Mouse (Mus musculus): ENCODE results near the gene Lemd2. TPM values are rescaled to one million over a fixed set of nuclear protein-coding genes. Genes with fewer than 3 reads are reported as not detected.

The Lemd2 gene
- polyA plus RNA-seq, 1 experiment = 190 TPM

GRCm38 (mm10) chr17:27191804-27192203, 12.5 kb downstream of the Lemd2 start:
- WGBS = 94% methylated on average over 5 of the region's 5 CpGs
- DNase-seq = no peak
- no peaks in the 10 kb centered on the region for H3K4me1 ChIP-seq (replicated peaks; ENCODE audit: control insufficient read depth, insufficient read depth, low read length)
- no peak for TF ChIP-seq CTCF (IDR thresholded peaks at IDR 0.05; ENCODE audit: borderline replicate concordance, control insufficient read depth, extremely low read depth, insufficient read depth, low read length, poor library complexity)
- no peak for TF ChIP-seq POLR2A (IDR thresholded peaks at IDR 0.05; ENCODE audit: control insufficient read depth, extremely low read depth, insufficient read depth, low read length, poor library complexity)
- no peak overlapping the region for H3K4me3 ChIP-seq (ENCODE audit: control insufficient read depth, insufficient read depth, low read length)
- H3K36me3 ChIP-seq (ENCODE audit: control insufficient read depth, insufficient read depth, low read length) = peaks cover 33% of the 10 kb centered on the region
- no peaks in the 10 kb centered on the region for H3K27me3 ChIP-seq (ENCODE audit: control insufficient read depth, insufficient read depth, low read length)
- H3K27ac ChIP-seq (ENCODE audit: control insufficient read depth, insufficient read depth, low read length) = no peak overlapping the region

GRCm38 (mm10) chr17:27191189-27191588, 13.1 kb downstream of the Lemd2 start:
- no peaks in the 10 kb centered on the region for H3K4me1 ChIP-seq (replicated peaks; ENCODE audit: control insufficient read depth, insufficient read depth, low read length)
- TF ChIP-seq CTCF (IDR thresholded peaks at IDR 0.05; ENCODE audit: borderline replicate concordance, control insufficient read depth, extremely low read depth, insufficient read depth, low read length, poor library complexity) = no peak
- no peak for DNase-seq
- H3K27ac ChIP-seq (ENCODE audit: control insufficient read depth, insufficient read depth, low read length) = no peak overlapping the region
- H3K36me3 ChIP-seq (ENCODE audit: control insufficient read depth, insufficient read depth, low read length) = peaks cover 29% of the 10 kb centered on the region
- H3K4me3 ChIP-seq (ENCODE audit: control insufficient read depth, insufficient read depth, low read length) = no peak overlapping the region
- H3K27me3 ChIP-seq (ENCODE audit: control insufficient read depth, insufficient read depth, low read length) = no peaks in the 10 kb centered on the region
- 89% methylated on average over 6 of the region's 6 CpGs for WGBS

- Histone ChIP-seq H3K4me1 (replicated peaks; ENCODE audit: control insufficient read depth, insufficient read depth, low read length) (no peaks in the 10 kb centered on the region), H3K4me3 (ENCODE audit: control insufficient read depth, insufficient read depth, low read length) (no peak overlapping the region), H3K36me3 (ENCODE audit: control insufficient read depth, insufficient read depth, low read length) (peaks cover 20% of the 10 kb centered on the region), H3K27me3 (ENCODE audit: control insufficient read depth, insufficient read depth, low read length) (no peaks in the 10 kb centered on the region), H3K27ac (ENCODE audit: control insufficient read depth, insufficient read depth, low read length) (no peak overlapping the region)
- DNase-seq = peak; percentile 72
- TF ChIP-seq CTCF (IDR thresholded peaks at IDR 0.05; ENCODE audit: borderline replicate concordance, control insufficient read depth, extremely low read depth, insufficient read depth, low read length, poor library complexity) = peak; percentile 96
- no peak for TF ChIP-seq POLR2A (IDR thresholded peaks at IDR 0.05; ENCODE audit: control insufficient read depth, extremely low read depth, insufficient read depth, low read length, poor library complexity)
- 58% methylated on average over 10 of the region's 10 CpGs for WGBS
Measured at GRCm38 (mm10) chr17:27189640-27190216, 14.5 kb downstream of the Lemd2 start.

- no peak for DNase-seq
- H3K36me3 ChIP-seq (ENCODE audit: control insufficient read depth, insufficient read depth, low read length) = peaks cover 16% of the 10 kb centered on the region
- WGBS = 89% methylated on average over 9 of the region's 9 CpGs
Measured at GRCm38 (mm10) chr17:27188883-27189282, 15.4 kb downstream of the Lemd2 start.

GRCm38 (mm10) chr17:27187059-27187458, 17.2 kb downstream of the Lemd2 start:
- Histone ChIP-seq H3K27ac (ENCODE audit: control insufficient read depth, insufficient read depth, low read length) (no peak overlapping the region), H3K36me3 (ENCODE audit: control insufficient read depth, insufficient read depth, low read length) (no peaks in the 10 kb centered on the region; the same call in 1 of the 2 replicates), H3K27me3 (ENCODE audit: control insufficient read depth, insufficient read depth, low read length) (no peaks in the 10 kb centered on the region), H3K4me1 (replicated peaks; ENCODE audit: control insufficient read depth, insufficient read depth, low read length) (no peaks in the 10 kb centered on the region), H3K4me3 (ENCODE audit: control insufficient read depth, insufficient read depth, low read length) (no peak overlapping the region)
- TF ChIP-seq POLR2A (IDR thresholded peaks at IDR 0.05; ENCODE audit: control insufficient read depth, extremely low read depth, insufficient read depth, low read length, poor library complexity) (no peak), CTCF (IDR thresholded peaks at IDR 0.05; ENCODE audit: borderline replicate concordance, control insufficient read depth, extremely low read depth, insufficient read depth, low read length, poor library complexity) (no peak)
- no peak for DNase-seq
- WGBS = 93% methylated on average over 5 of the region's 5 CpGs

More at GRCm38 (mm10) chr17:27188883-27189282, 15.4 kb downstream of the Lemd2 start:
- no peak overlapping the region for H3K4me3 ChIP-seq (ENCODE audit: control insufficient read depth, insufficient read depth, low read length)
- no peak overlapping the region for H3K27ac ChIP-seq (ENCODE audit: control insufficient read depth, insufficient read depth, low read length)
- TF ChIP-seq CTCF (IDR thresholded peaks at IDR 0.05; ENCODE audit: borderline replicate concordance, control insufficient read depth, extremely low read depth, insufficient read depth, low read length, poor library complexity) = no peak
- no peak for TF ChIP-seq POLR2A (IDR thresholded peaks at IDR 0.05; ENCODE audit: control insufficient read depth, extremely low read depth, insufficient read depth, low read length, poor library complexity)
- H3K4me1 ChIP-seq (replicated peaks; ENCODE audit: control insufficient read depth, insufficient read depth, low read length) = no peaks in the 10 kb centered on the region
- H3K27me3 ChIP-seq (ENCODE audit: control insufficient read depth, insufficient read depth, low read length) = no peaks in the 10 kb centered on the region

GRCm38 (mm10) chr17:27186068-27186467, 18.2 kb downstream of the Lemd2 start:
- DNase-seq = no peak
- no peaks in the 10 kb centered on the region for H3K27me3 ChIP-seq (ENCODE audit: control insufficient read depth, insufficient read depth, low read length)
- H3K27ac ChIP-seq (ENCODE audit: control insufficient read depth, insufficient read depth, low read length) = no peak overlapping the region
- H3K4me1 ChIP-seq (replicated peaks; ENCODE audit: control insufficient read depth, insufficient read depth, low read length) = no peaks in the 10 kb centered on the region
- WGBS = 91% methylated on average over 3 of the region's 3 CpGs
- TF ChIP-seq CTCF (IDR thresholded peaks at IDR 0.05; ENCODE audit: borderline replicate concordance, control insufficient read depth, extremely low read depth, insufficient read depth, low read length, poor library complexity) (no peak), POLR2A (IDR thresholded peaks at IDR 0.05; ENCODE audit: control insufficient read depth, extremely low read depth, insufficient read depth, low read length, poor library complexity) (no peak)
- H3K36me3 ChIP-seq (ENCODE audit: control insufficient read depth, insufficient read depth, low read length) = no peaks in the 10 kb centered on the region
- H3K4me3 ChIP-seq (ENCODE audit: control insufficient read depth, insufficient read depth, low read length) = no peak overlapping the region

All from thymus, adult 2 months (tissue).